Mouse (Mus musculus) right cerebral cortex, adult 2 months (tissue): ENCODE measurements at regions not wholly inside any gene's neighbourhood (a gene's known extent, or its start where the extent isn't known, plus 50 kb on each side); places are given as distances from the start of the nearest gene placed in this dataset.

ENCODE experiments used
- DNase-seq, 2 experiments: peaks; one replicate each; pipeline ENCODE4 v3.0.0; 2021 to 2022; ENCODE audit warnings: low spot score in 2 of 2

DNA sequence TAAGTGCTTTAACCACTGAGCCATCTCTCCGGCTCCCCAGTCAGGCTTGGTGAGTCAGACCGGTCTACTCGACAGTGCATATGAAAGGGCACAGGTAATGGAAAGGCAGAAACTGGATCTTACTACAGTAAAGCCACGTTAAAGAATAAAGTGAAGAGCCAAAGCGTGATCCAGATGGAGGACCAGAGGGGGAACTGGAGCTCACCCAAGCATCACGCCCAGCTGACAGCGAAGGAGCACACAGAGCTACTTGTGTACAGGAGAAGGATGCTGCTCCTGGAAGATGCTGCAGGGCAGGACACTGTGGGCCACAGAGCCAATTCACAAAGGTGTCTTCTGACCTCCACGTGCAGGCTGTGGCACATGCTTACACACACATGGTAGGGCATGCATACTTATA, 96.7 kb upstream of the Ppp1r26 start:
- DNase-seq: no peak

- DNase-seq: no peak
Measured at GRCm38 (mm10) chr2:28351445-28351844, 95.2 kb upstream of the Ppp1r26 start.

DNA sequence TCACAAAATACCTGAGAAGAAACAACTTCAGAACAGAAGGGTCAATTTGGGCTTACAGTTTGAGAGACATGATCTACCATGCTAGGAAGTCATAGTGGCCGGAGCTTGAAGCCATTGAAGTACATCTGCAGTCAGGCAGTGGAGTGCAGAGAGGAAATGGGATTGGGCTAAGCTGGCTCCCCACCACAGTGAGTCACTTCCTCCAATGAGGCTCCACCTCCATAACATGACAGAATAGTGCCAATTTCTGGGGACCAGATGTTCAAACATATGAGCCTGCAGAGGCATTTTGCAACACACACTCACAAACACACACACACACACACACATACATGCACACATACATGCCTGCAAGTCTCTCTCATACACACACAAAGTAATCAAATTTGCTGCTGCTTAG, 93.7 kb upstream of the Ppp1r26 start:
- no peak for DNase-seq

- DNase-seq: no peak
Measured at GRCm38 (mm10) chr2:28362199-28362598, 84.4 kb upstream of the Ppp1r26 start.

DNA sequence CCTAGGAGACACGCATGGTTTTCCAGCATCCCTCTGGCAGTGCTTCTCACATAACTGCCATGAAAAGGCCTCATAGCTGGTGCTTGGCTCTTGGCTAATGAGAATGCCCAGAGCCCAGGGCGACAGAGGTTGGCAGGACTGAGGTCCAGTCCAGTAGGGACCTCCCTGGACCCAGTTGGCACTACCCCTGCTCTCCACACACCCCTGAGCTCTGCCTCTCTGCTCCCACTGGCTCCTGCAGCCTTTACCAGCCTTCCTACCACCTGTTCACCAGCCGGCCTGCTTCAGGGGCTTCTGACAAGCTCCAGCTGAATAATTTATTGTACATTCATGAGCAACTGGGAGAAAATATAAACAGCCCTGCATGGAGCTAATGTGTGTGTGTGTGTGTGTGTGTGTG, 82.0 kb upstream of the Ppp1r26 start:
- no peak for DNase-seq

- DNase-seq: no peak
Measured at GRCm38 (mm10) chr2:28365756-28366155, 80.8 kb upstream of the Ppp1r26 start.

- peak; percentile 63 to 80 for DNase-seq
Measured at GRCm38 (mm10) chr2:28374838-28375237, 71.8 kb upstream of the Ppp1r26 start.

GRCm38 (mm10) chr2:28377948-28378822, 68.4 kb upstream of the Ppp1r26 start:
- peak; percentile 67 to 75 for DNase-seq

- no peak for DNase-seq
Measured at GRCm38 (mm10) chr2:28382051-28382802, 64.4 kb upstream of the Ppp1r26 start.

- DNase-seq: no peak
Measured at GRCm38 (mm10) chr2:28384875-28385274, 61.7 kb upstream of the Ppp1r26 start.

DNA sequence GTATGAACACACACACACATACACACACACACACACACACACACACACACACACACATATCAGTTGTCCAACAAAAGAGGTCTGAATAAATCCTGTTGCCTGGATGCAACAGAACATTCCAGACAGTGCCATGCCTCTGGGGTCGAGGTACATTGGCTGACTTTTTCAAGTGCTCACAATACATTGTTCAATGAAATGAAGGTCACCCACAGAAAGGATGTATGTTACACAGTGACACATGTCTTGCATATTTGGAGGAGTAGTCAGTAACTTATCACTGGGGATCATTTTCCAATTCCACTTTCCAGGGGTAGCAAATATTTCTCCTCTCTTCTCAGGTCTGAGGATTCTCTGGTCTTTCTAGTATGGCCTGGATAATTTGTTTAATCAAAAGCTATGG, 59.8 kb upstream of the Ppp1r26 start:
- DNase-seq: no peak

GRCm38 (mm10) chr2:28387422-28387836, 59.2 kb upstream of the Ppp1r26 start:
- DNase-seq: peak; percentile 80 to 83

GRCm38 (mm10) chr2:28387926-28388325, 58.7 kb upstream of the Ppp1r26 start:
- DNase-seq: no peak

DNA sequence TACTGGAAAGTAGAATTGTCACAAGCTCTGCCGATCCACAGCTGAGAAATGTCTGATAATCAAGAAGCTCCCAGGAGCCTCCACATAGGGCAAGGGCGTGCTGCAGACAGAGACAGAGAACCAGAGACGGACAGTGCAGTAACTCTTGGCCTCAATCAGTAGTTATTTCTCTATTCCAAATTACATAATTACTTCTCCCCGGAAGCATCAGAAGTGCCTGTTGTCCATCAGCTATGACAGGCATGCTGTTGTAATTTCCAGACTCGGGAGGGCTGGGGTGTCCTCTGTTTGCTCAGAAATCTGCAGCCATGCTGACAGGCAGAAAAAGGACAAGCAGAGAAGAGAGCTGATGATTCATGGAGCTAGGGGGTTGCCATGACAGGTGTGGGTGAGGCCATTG, 56.9 kb upstream of the Ppp1r26 start:
- no peak for DNase-seq

DNA sequence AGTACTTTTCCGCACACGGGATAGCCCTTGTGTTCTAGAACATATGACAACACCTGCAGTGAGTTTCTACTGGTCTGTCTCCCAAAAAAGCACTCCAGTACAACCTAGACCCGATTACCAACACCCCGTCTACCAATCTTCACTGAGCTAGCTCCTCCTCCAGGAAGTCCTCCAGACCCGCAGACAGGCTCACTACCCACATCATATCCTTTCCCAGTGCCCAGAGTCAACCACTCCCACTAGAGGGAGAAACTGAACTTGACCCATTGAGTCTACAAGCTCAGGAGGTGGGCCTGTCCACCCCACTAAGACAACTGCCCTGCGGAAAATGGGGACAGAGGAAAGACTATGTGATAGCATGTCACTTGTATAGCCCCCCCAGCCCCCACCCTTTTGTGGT, 51.2 kb upstream of the Ppp1r26 start:
- no peak for DNase-seq
